Mouse (Mus musculus): ENCODE measurements at regions not wholly inside any gene's neighbourhood (a gene's known extent, or its start where the extent isn't known, plus 50 kb on each side); places are given as distances from the start of the nearest gene placed in this dataset.

DNA sequence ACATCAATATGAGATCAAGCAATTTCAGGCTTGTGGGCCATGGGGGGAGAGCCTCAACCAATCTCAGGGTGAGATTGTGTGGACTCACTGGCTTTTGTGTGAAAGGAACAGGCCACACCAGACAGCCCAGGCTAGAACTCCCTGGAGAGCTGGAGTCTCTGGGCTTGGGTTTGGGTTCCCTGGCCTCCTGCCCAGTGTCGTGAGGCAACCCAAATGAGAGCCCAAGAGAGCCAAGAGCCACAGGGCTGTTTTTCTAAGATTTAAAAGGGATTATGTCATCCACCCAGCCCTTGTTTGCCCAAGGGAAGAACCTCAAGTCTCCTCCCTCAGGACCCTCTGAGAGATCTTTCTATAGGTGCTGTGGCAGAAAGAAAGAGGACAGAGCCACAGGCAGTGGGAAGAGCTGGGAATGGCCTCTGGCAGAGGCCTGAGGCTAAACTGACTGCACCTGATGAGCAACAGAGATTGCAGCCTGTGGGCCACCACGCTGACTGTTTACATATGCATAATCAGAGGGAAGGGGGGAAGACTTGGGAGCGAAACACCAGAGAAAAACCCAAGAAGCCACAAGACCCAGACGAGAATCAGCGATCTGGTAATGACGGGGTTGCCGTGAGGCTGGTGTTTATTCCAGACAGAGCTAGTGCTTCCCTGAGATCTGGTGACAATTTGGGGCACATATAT is 92.1 kb downstream of the Bcl2l11 start:
- no peak for DNase-seq

DNA sequence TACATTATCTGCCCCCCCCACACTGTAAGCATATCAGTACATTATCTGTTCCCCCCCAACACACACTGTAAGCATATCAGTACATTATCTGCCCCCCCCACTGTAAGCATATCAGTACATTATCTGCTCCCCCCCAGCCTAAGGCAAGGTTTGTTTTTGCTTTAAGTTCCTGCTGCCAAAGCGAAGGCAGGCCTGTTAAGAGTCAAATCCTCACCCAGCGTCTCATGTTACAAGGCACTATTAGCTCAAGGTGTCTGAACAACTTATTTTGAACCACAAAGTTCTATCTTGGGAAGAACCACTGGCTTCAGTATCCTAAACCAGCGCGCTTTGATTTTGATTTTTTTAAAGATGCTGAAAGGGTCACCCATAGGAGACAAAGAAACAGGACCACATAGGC is 93.1 kb downstream of the Bcl2l11 start:
- DNase-seq, result no peak

DNA sequence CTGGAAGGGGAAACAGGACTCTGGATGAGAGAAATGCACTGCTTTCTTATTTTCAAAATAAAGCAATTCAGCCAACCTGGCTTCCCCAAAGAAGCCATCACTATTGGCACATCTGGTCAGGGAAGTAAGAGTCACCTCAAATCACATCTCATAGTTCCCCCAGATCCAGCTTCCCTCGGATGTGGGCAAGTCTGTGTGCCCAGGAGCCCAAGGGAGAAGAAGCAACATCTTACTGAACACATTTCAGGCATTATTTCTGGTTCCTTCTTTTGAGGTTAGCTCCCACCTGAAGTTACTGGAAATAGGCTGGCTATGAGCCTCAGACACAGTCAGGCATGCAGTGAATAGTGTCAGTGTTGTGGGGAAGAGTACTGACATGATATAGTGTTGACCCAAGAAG is 95.2 kb downstream of the Bcl2l11 start:
- DNase-seq, result no peak

DNA sequence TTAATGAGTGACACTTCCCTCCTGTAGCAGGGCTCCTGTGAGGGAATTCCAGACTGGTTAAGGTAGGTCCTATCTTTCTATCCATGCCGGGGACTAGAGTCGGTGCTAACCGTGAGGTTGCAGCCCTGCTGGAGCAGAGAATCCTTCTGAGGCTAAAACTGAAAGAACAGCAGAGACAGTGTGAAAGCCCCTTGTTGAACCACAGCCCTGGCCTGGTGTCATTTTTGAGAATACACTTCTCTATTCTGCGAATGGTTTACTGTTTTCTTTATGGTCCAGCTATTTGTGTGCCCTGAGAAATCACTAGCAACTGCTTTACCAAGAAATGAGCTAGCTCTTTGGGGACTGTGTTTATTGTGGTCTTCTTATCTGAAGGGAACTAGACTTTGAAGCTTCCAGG is 95.8 kb downstream of the Bcl2l11 start:
- DNase-seq, result no peak

DNA sequence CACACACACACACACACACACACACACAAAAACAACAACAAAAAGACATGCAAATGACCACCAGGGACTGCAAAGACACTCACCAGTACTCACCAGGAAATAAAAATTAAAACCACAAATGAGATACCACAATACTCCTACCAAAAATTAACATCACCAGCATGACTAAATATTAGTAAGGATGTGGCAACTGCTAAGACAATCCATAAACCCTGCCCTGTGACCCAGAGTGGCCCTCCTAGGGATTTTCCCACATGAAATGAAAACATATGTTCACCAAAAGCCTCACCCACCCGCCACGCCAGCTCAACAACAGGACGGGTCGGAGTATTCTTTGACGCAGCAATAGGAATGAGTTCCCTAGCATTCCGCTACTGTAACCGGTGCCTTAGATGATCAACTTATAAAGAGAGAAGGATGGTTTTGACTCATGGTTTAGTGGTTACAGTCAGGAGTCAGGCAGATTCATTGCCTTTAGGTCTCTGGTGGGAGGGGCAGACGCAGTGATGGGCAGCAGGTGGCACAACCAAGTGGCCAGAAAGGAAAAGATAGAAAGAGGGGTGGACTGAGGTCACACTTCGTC is 100.7 kb downstream of the Bcl2l11 start:
- no peak for DNase-seq

DNA sequence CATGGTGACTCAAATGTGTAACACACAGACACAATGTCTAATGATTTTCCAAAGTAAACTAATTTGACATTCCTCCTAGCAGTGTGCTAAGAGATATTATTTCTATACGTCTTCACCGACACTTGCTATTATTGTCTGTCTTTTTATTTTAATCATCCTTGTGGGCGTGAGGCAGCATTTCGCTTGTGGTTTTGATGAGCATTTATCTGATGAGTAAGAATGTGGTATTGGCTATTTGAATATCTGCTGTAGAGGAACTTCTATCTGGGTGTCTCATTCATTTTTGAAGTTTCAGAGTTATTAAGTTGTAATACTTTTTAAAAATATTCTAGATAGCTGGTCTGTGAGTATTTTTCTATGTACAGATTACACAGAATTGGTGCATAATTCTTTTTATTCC is 103.9 kb downstream of the Bcl2l11 start:
- no peak for DNase-seq

DNA sequence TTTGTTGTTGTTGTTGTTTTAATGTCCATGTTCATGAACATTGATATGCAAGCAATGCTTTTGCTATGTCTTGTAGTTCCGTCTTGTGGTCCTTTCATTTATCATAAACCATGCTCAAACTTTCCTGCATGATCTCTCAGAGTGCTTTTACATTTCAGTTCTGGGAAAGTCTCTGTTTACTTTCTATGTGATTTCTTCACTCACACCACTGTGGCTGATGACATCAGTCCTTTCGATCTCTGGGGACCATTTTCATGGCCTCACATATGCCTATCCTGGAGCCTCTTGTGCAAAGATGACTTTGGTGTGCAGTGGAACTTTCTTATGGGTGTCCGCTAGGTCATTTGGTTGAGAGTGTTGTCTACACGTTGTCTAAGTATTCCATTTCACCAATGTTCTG is 105.1 kb downstream of the Bcl2l11 start:
- no peak for DNase-seq

DNA sequence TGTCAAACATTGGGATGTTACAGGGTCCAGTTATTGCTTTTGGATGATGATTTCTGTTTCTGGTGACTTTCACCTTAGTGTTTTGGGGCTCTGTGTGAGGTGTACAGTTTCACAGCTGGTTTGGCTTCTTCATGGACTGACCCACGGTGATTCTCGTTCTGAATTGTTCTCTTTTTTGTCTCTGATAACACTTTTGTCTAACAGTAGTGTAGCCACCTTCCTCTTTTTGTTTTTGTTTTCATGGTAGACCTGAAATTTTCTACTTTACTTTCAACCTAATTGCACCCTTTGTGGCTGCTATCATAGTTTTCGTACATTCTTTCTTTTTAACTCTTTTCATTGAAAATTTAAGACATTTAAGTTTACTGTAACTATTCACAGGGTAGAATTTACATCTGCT is 105.5 kb downstream of the Bcl2l11 start:
- no peak for DNase-seq

DNA sequence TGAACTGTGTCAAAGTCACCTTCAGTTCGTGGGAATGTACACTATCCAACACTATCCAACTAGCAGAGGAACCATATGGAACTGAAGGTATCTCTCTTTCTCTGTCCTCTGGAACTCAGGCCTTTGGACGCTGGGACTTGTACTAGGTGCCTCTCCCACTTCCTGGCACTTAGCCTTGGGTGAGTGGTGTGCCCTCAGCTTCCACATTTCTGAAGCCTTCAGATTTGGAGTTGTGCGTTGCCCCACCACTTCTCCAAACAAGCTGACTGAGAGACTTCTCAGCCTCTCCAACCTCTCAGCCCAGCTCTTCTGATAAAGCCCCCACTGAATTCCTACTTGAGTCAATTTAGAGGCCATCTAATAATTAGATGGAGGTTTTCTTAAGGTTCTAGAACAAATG is 106.2 kb downstream of the Bcl2l11 start:
- DNase-seq, result no peak

DNA sequence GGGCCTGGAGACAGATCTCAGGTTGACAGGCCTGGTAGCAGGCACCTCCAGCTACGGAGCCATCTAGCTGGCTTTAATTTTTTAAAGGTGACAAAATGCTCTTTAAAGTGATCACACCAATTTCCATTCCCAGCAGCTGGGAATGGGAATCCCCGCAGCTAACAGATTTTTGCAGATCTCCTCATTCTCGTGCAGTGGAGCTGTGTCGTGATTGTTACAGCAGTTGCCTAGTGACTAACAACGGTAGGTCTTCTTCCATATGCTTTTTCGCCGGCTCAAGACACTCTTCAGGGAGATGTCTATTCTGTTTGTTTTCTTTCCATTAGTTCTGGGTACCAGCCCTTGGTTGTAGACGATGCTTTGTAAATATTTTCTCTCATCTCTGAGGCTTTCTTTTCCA is 109.3 kb downstream of the Bcl2l11 start:
- no peak for DNase-seq

DNA sequence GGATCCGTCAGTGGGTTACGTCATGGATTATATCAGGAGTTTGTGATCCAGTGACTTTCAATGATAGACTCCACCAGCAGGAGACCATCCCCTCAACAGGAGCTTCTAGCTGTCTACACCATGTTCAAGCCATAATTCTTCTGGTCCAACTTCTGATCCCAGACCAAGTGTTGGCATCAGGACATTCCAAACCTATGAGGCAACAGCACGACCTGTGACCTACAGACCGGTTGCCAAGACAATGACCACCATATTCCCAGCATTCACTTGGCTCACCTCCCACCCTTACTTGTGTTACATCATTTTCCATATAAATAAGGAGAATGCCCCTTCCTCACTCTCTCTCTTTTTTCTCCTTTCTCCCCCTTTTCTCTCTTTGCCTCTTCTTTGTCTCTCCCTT is 113.6 kb downstream of the Bcl2l11 start:
- DNase-seq, result no peak

DNA sequence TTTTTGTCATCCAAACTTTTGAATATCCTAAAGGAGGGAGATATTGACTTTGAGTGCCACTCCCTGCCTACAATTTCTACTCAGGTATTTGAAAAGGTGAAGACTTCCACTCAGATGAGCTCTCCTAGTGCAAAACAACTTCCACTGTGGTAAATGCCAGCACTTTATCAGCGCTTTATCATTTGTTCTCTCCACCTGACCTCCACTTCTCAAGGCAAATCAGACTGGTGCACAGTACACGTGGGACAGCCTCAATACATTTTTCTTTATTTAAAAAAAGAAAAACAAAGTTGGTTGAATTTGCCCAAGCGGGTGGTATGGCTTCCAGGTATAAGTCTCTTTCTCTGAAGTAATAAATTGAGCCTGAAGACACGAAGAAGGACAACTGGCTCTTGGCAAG is 114.2 kb downstream of the Bcl2l11 start:
- DNase-seq, result no peak

DNA sequence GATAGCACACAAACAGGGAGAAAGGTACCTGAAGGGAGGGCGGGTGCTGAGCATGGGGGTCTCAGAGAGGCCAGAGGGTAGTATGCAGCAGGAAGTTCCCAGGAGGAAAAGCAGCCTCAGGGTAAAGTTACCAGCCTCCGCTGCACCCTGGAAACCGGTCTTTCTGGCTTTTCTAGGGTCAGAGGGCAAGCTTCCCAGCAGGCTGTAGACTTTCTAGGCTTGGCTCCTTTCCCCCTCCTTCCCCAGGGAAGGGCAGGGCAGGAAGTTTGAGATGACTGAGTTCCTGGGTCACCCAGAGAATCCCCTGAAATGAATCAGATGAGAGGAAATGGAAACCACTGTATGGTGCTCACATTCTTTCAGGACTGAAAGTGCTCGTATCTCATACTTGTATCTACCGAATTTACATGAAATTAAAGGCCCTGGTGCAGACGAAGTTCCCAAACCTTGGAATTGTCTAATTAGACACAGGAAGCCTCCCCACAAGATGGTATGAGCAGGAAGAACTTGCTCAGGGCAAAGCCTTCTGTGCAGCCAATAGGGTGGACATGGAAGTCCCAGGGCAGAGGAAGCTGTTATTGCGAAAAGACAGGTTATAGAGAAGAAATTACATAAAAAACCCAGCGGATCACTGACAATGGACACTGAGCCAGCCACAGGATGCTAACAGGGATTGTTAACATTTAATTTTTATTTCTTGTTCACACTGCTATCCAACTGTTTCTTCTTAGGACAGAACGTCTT is 114.9 kb downstream of the Bcl2l11 start:
- no peak for DNase-seq

DNA sequence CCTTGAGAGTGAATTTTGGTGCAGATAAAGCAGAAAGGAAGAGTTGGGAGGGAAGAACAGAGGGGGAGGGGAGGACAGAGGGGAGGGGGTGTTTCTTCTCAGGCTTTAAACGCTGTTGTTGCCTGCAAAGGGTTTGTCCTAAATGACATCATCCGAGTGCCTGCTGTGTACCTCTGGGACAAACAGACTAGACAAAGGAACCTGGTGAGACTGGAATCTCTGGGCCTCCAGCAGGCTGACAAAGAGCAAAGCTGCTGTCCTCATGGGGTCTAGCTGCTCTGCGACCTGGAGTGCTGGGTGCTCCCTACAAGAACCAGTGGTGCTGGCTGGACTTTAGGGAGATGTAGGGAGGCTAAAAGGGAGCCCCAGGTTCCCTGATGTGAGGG is 115.4 kb downstream of the Bcl2l11 start:
- no peak for DNase-seq

DNA sequence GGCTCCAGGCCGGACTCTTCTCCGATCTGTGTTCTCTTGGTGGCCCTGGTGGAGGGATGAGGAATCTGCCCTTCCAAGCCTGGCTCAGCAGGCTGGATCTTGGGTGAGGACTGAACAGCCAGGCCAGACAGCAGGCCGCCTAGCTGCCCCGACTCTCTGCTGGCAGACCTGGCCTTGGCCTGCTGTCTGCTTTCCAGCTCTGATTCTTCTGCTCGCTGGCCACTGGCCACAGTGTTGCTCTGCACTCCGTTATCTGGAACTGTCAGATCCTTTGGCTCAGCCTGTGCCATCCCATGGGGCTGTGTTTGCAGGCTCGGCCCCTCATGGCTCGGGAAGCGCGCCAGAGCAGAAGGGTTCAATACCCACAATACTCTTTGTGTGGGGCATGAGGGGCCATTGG is 119.7 kb downstream of the Bcl2l11 start:
- DNase-seq, result peak; percentile 91

DNA sequence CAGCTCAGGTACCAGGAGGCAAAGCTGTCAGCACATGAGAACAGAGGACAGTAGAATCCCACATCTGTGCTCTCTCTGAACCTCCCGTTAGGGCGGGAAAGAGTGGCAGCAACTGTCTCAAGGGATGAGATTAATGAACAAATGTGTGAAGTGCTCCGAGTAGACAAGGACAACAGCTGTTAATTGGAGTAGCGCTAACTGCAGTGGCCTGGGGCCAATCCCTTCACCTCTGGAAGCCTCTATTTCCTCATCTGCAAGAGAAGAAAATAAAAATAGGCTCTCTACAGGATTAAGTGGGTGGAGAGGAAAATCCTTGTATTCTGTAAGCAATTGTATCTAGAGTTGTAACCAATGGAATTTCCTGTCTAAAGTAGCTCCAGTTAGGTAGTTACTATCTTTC is 122.1 kb downstream of the Bcl2l11 start:
- no peak for DNase-seq

DNA sequence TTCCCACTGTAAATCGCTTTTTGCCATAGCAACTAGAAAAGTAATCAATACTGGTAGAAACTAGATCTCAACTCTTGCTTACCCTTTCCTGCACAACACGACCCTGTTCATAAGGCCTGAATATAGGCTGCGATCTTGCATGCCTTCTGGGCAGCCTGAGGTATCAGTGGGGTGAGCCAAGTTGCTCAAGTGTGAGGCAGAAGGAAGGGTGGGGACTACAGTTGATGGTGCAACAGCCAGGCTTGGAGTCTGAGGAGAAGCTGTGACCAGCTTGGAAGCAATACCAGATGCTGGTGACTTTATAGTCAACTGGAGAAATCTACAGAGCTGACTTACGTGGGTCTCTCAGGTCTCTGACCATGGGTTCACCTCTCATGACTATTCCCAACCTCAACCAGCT is 123.3 kb downstream of the Bcl2l11 start:
- no peak for DNase-seq

DNA sequence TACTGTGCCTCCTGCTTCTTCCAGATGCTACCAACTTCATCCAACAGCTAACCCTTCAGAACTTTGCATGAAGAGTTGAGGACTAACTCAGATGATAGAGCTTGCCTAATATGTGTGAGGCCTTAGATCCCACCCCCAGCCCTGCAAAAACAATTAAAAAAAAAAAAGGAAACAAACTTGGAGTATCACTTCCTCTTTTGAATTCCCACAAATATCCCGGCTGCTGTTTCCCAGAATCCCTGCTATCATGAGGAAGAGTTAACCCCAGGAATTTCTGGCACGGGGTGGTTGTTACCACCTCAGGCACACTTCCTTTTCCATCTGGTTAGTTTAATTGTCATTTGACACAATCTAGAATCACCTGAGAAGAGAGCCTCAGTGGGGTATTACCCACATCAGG is 123.8 kb downstream of the Bcl2l11 start:
- DNase-seq, result no peak

DNA sequence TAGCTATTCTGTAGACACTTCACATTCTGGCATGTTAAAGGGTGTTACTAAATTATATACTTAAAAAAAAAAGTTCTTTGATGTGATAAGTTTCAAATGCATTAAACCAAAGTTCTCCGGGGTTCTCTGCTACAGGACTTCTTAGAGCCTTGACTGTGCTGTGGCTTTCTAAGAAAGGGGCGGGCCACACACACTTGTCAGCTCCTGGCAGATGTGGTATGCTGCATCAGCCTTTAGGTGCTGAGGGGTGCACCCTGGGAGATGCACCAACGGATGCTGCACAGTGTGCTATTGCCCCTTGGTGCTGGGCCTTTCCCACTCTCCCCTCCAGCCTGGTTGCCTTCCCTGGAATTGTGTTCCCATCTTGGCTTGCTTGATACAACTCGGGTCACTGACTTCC is 125.0 kb downstream of the Bcl2l11 start:
- DNase-seq, result no peak

DNA sequence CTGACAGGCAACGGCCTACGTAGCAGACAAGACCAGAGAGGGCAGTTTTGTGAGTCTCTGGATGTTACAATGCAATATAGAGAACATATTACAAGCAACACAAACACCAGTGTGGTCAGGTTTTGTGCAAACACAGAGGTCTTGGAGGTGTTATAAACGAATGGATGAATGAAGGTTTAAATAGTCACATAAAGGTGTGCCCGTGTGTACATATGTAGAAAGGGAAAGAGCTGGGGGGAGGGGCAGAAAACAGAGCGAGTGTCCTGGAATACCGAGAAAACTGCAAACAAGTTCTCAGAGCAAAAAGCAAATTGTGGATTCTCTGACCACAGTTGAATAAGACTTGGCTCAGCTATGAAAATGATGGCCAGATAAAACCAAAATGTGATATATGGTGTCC is 130.8 kb downstream of the Bcl2l11 start:
- DNase-seq, result no peak

DNA sequence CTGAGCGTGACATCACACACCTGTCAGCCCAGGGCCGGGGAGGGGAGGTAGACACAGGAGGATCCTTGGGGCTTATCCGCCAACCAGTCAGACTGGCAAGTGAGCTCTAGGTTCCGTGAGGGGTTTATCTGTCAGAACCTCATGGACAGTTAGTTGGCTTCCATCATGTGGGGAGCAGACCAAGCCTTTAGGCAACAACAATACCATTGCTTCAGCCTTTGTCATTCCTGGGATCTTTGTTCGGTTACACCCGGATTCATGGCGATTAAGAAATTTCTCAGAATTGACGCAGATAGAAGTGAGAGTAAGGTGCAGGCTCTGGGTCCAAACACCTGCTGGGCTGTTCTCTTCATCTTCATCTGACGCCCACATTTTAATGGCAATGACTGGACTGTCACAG is 131.4 kb downstream of the Bcl2l11 start:
- no peak for DNase-seq

DNA sequence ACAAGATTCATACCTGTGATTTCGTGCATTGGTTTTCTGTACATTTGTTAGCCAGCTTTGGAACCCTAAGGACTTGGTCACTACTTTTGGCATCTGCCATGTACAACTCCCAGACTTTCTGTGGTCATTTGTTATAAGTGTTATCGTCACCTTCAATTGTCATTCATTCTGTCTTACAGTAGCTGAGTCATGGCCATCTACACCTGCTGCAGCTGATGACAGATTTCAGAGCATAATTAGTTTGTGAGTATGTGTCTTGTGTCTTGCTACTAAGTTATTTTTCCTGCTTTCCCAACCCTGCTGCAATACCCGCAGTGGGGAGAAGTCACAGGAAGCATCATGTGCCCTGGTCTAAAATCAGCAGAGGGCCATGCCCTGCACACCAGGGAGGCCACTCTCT is 138.0 kb downstream of the Bcl2l11 start:
- no peak for DNase-seq

DNA sequence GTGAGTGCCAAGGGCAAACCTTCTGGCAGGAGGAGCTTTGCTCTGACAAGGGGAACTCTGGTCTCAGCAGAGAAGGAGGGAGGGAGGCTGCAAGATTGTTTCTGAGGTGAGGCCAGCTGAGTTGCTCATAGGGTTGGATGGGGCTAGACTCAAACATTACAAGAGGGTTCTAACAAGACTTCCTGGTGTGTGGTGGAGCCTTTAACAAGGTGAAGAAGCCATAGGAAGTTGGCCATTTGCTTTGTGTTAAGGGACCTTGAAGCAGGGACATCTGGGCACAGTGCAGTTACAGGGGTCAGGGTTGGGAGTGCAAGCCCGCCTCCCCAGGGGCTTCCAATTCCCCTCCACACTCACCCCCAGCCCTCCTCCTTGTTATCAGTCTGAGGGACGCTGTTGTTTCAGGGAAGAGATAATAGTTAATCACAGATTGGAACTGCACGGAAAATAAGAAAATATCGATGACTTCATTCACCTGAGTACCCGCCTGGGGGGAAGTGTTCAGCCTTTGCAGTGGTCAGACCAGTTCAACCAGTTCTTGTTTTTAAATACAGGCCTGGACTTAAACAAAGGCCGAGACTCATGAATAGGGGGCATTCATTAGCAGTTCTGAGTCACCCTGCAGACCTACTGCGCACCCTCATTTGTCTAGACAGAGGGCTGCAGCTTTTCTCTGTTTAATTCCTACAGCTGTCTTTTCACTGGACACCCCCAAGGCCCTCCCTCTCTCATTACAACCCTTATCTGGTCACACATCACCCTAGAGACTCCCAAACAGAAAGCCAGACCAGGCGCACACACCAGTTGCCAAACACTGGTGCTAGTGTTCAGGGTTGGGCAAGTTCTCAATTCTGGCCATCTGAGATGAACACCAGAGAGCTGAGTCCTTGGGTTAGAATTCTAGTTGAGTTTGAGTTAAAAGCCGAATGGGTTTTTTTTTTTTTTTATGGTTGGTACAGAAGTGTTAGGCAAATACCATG is 139.5 kb downstream of the Bcl2l11 start:
- no peak for DNase-seq

All from cerebellum, adult 9-10 months (tissue).